Mouse (Mus musculus): ENCODE results near the gene Ttc30a2. TPM values are rescaled to one million over a fixed set of nuclear protein-coding genes. Genes with fewer than 3 reads are reported as not detected.

Ttc30a2 gene
- polyA plus RNA-seq, 1 experiment from 2014 or later, result 0.70 TPM

GRCm38 (mm10) chr2:75999636-76000035 is 21.7 kb upstream of the Ttc30a2 start:
- Histone ChIP-seq H3K9me3 (replicated peaks; ENCODE audit: control insufficient read depth, low read length) (no peaks in the 10 kb centered on the region), H3K36me3 (replicated peaks; ENCODE audit: control insufficient read depth, insufficient read depth, low read depth, low read length) (no peaks in the 10 kb centered on the region), H3K9ac (replicated peaks; ENCODE audit: low read length) (0 out of 2 replicates have a peak overlapping the region, but pooled peaks have one; percentile 4), H3K4me2 (ENCODE audit: low read depth, low read length) (no peak overlapping the region), H3K27ac (replicated peaks; ENCODE audit: low read depth, low read length) (no peak overlapping the region), H3K27me3 (ENCODE audit: control insufficient read depth, insufficient read depth, low read length) (no peaks in the 10 kb centered on the region), H3K4me3 (ENCODE audit: low read depth, low read length) (no peak overlapping the region), H3K4me1 (ENCODE audit: control insufficient read depth, insufficient read depth, low read length) (no peaks in the 10 kb centered on the region)
- DNase-seq (ENCODE audit: low spot score), result no peak
- 36% methylated on average over 12 of the region's 12 CpGs for WGBS
- ATAC-seq (replicated peaks; ENCODE audit: insufficient number of reproducible peaks, low FRiP score, low TSS enrichment, low read depth), result no peak

- no peaks in the 10 kb centered on the region for H3K27me3 ChIP-seq (ENCODE audit: control insufficient read depth, insufficient read depth, low read length)
- no peaks in the 10 kb centered on the region for H3K36me3 ChIP-seq (replicated peaks; ENCODE audit: control insufficient read depth, insufficient read depth, low read depth, low read length)
- no peak overlapping the region for H3K9ac ChIP-seq (replicated peaks; ENCODE audit: low read length)
- H3K27ac ChIP-seq (replicated peaks; ENCODE audit: low read depth, low read length), result no peak overlapping the region
- H3K4me3 ChIP-seq (ENCODE audit: low read depth, low read length), result no peak overlapping the region
- no peaks in the 10 kb centered on the region for H3K9me3 ChIP-seq (replicated peaks; ENCODE audit: control insufficient read depth, low read length)
- no peak for ATAC-seq (replicated peaks; ENCODE audit: insufficient number of reproducible peaks, low FRiP score, low TSS enrichment, low read depth)
- H3K4me2 ChIP-seq (ENCODE audit: low read depth, low read length), result no peak overlapping the region
- no peak for DNase-seq (ENCODE audit: low spot score)
- no peaks in the 10 kb centered on the region for H3K4me1 ChIP-seq (ENCODE audit: control insufficient read depth, insufficient read depth, low read length)
- WGBS, result 29% methylated on average over 8 of the region's 8 CpGs
Observed at GRCm38 (mm10) chr2:75998692-75999091, 20.7 kb upstream of the Ttc30a2 start.

- no peak overlapping the region for H3K9ac ChIP-seq (replicated peaks; ENCODE audit: low read length)
- DNase-seq (ENCODE audit: low spot score) (no peak), ATAC-seq (replicated peaks; ENCODE audit: insufficient number of reproducible peaks, low FRiP score, low TSS enrichment, low read depth) (no peak)
- H3K36me3 ChIP-seq (replicated peaks; ENCODE audit: control insufficient read depth, insufficient read depth, low read depth, low read length), result no peaks in the 10 kb centered on the region
- no peak overlapping the region for H3K4me3 ChIP-seq (ENCODE audit: low read depth, low read length)
- no peak overlapping the region for H3K27ac ChIP-seq (replicated peaks; ENCODE audit: low read depth, low read length)
- WGBS, result 40% methylated on average over 12 of the region's 12 CpGs
- no peaks in the 10 kb centered on the region for H3K9me3 ChIP-seq (replicated peaks; ENCODE audit: control insufficient read depth, low read length)
- no peak overlapping the region for H3K4me2 ChIP-seq (ENCODE audit: low read depth, low read length)
- no peaks in the 10 kb centered on the region for H3K4me1 ChIP-seq (ENCODE audit: control insufficient read depth, insufficient read depth, low read length)
- H3K27me3 ChIP-seq (ENCODE audit: control insufficient read depth, insufficient read depth, low read length), result no peaks in the 10 kb centered on the region
Observed at GRCm38 (mm10) chr2:75997726-75998125, 19.8 kb upstream of the Ttc30a2 start.

GRCm38 (mm10) chr2:75994841-75995240 is 16.9 kb upstream of the Ttc30a2 start:
- Histone ChIP-seq H3K4me1 (ENCODE audit: control insufficient read depth, insufficient read depth, low read length) (no peaks in the 10 kb centered on the region), H3K27ac (replicated peaks; ENCODE audit: low read depth, low read length) (no peak overlapping the region), H3K36me3 (replicated peaks; ENCODE audit: control insufficient read depth, insufficient read depth, low read depth, low read length) (no peaks in the 10 kb centered on the region), H3K4me3 (ENCODE audit: low read depth, low read length) (no peak overlapping the region), H3K9ac (replicated peaks; ENCODE audit: low read length) (no peak overlapping the region), H3K27me3 (ENCODE audit: control insufficient read depth, insufficient read depth, low read length) (no peaks in the 10 kb centered on the region), H3K4me2 (ENCODE audit: low read depth, low read length) (no peak overlapping the region), H3K9me3 (replicated peaks; ENCODE audit: control insufficient read depth, low read length) (no peaks in the 10 kb centered on the region)
- 93% methylated on average over 11 of the region's 11 CpGs for WGBS
- ATAC-seq (replicated peaks; ENCODE audit: insufficient number of reproducible peaks, low FRiP score, low TSS enrichment, low read depth) (no peak), DNase-seq (ENCODE audit: low spot score) (no peak)

GRCm38 (mm10) chr2:75991581-75992205 is 13.7 kb upstream of the Ttc30a2 start:
- DNase-seq (ENCODE audit: low spot score) (peak; percentile 58), ATAC-seq (replicated peaks; ENCODE audit: insufficient number of reproducible peaks, low FRiP score, low TSS enrichment, low read depth) (peak; percentile 27; the same call in 1 of the 2 replicates)
- H3K27me3 ChIP-seq (ENCODE audit: control insufficient read depth, insufficient read depth, low read length), result no peaks in the 10 kb centered on the region
- H3K27ac ChIP-seq (replicated peaks; ENCODE audit: low read depth, low read length), result 0 out of 2 replicates have a peak overlapping the region, but pooled peaks have one; percentile 17
- no peak overlapping the region for H3K4me2 ChIP-seq (ENCODE audit: low read depth, low read length)
- H3K4me1 ChIP-seq (ENCODE audit: control insufficient read depth, insufficient read depth, low read length), result no peaks in the 10 kb centered on the region
- no peaks in the 10 kb centered on the region for H3K9me3 ChIP-seq (replicated peaks; ENCODE audit: control insufficient read depth, low read length)
- H3K9ac ChIP-seq (replicated peaks; ENCODE audit: low read length), result no peak overlapping the region
- H3K4me3 ChIP-seq (ENCODE audit: low read depth, low read length), result no peak overlapping the region
- no peaks in the 10 kb centered on the region for H3K36me3 ChIP-seq (replicated peaks; ENCODE audit: control insufficient read depth, insufficient read depth, low read depth, low read length)
- WGBS, result 12% methylated on average over 6 of the region's 6 CpGs

GRCm38 (mm10) chr2:75990885-75991539 is 13.0 kb upstream of the Ttc30a2 start:
- no peak overlapping the region for H3K9ac ChIP-seq (replicated peaks; ENCODE audit: low read length)
- no peaks in the 10 kb centered on the region for H3K27me3 ChIP-seq (ENCODE audit: control insufficient read depth, insufficient read depth, low read length)
- H3K4me2 ChIP-seq (ENCODE audit: low read depth, low read length), result no peak overlapping the region
- no peaks in the 10 kb centered on the region for H3K4me1 ChIP-seq (ENCODE audit: control insufficient read depth, insufficient read depth, low read length)
- no peak overlapping the region for H3K4me3 ChIP-seq (ENCODE audit: low read depth, low read length)
- DNase-seq (ENCODE audit: low spot score) (peak; percentile 73), ATAC-seq (replicated peaks; ENCODE audit: insufficient number of reproducible peaks, low FRiP score, low TSS enrichment, low read depth) (no peak)
- peak overlapping the region; percentile 42 for H3K27ac ChIP-seq (replicated peaks; ENCODE audit: low read depth, low read length)
- WGBS, result 38% methylated on average over 13 of the region's 13 CpGs
- H3K36me3 ChIP-seq (replicated peaks; ENCODE audit: control insufficient read depth, insufficient read depth, low read depth, low read length), result no peaks in the 10 kb centered on the region
- H3K9me3 ChIP-seq (replicated peaks; ENCODE audit: control insufficient read depth, low read length), result no peaks in the 10 kb centered on the region

GRCm38 (mm10) chr2:75989694-75990093 is 11.7 kb upstream of the Ttc30a2 start:
- Histone ChIP-seq H3K4me2 (ENCODE audit: low read depth, low read length) (no peak overlapping the region), H3K4me1 (ENCODE audit: control insufficient read depth, insufficient read depth, low read length) (no peaks in the 10 kb centered on the region), H3K4me3 (ENCODE audit: low read depth, low read length) (no peak overlapping the region), H3K9ac (replicated peaks; ENCODE audit: low read length) (no peak overlapping the region), H3K36me3 (replicated peaks; ENCODE audit: control insufficient read depth, insufficient read depth, low read depth, low read length) (no peaks in the 10 kb centered on the region), H3K27ac (replicated peaks; ENCODE audit: low read depth, low read length) (no peak overlapping the region; the same call in 1 of the 2 replicates), H3K9me3 (replicated peaks; ENCODE audit: control insufficient read depth, low read length) (no peaks in the 10 kb centered on the region), H3K27me3 (ENCODE audit: control insufficient read depth, insufficient read depth, low read length) (no peaks in the 10 kb centered on the region)
- DNase-seq (ENCODE audit: low spot score) (peak; percentile 62), ATAC-seq (replicated peaks; ENCODE audit: insufficient number of reproducible peaks, low FRiP score, low TSS enrichment, low read depth) (no peak)
- 22% methylated on average over 4 of the region's 4 CpGs for WGBS

GRCm38 (mm10) chr2:75988779-75989363 is 10.9 kb upstream of the Ttc30a2 start:
- H3K9ac ChIP-seq (replicated peaks; ENCODE audit: low read length), result no peak overlapping the region
- DNase-seq (ENCODE audit: low spot score) (no peak), ATAC-seq (replicated peaks; ENCODE audit: insufficient number of reproducible peaks, low FRiP score, low TSS enrichment, low read depth) (no peak)
- 32% methylated on average over 7 of the region's 7 CpGs for WGBS
- H3K27me3 ChIP-seq (ENCODE audit: control insufficient read depth, insufficient read depth, low read length), result no peaks in the 10 kb centered on the region
- peak overlapping the region; percentile 30; the same call in 1 of the 2 replicates for H3K27ac ChIP-seq (replicated peaks; ENCODE audit: low read depth, low read length)
- no peaks in the 10 kb centered on the region for H3K9me3 ChIP-seq (replicated peaks; ENCODE audit: control insufficient read depth, low read length)
- no peak overlapping the region for H3K4me3 ChIP-seq (ENCODE audit: low read depth, low read length)
- H3K4me1 ChIP-seq (ENCODE audit: control insufficient read depth, insufficient read depth, low read length), result no peaks in the 10 kb centered on the region
- H3K4me2 ChIP-seq (ENCODE audit: low read depth, low read length), result no peak overlapping the region
- no peaks in the 10 kb centered on the region for H3K36me3 ChIP-seq (replicated peaks; ENCODE audit: control insufficient read depth, insufficient read depth, low read depth, low read length)

Data from embryonic facial prominence, embryonic 11.5 days (tissue).